ENCODE assay signal across 13 mouse cellular contexts in genomic region chr2:61808776-61809175, GRCm38 (mm10). TPM values are rescaled to one million over a fixed set of nuclear protein-coding genes. Genes with fewer than 3 reads are reported as not detected.
DNase-seq lines count a peak whose midpoint lies in the region.
"Had no signal": no experiment of that assay in that cellular context is flagged by ENCODE, and none has a peak within 500 bp of the region (broad histone marks: within the 10 kb centered on the region; RNA-seq: fewer than 3 reads in every experiment).

No protein-coding gene starts in this region.

- peak; percentile 34 to 56 for DNase-seq in cerebellum, postnatal 10 days
- DNase-seq in cerebellum, postnatal 4 days (ENCODE audit: low spot score in 2 of 2), result no peak
- DNase-seq in left cerebral cortex, postnatal 36 days (ENCODE audit: low spot score in 2 of 2), result peak; percentile 23 to 40
- no peak for DNase-seq in left cerebral cortex, postnatal 14 days (ENCODE audit: low spot score in 2 of 2)
- DNase-seq in thymus, postnatal 4 days, result peak; percentile 14
- DNase-seq in thymus, postnatal 14 days, result no peak
- peak; percentile 33 for DNase-seq in splenic B cell, adult 2 months (ENCODE audit: low read depth, low spot score)
- no peak for DNase-seq in heart, postnatal 4 days
- DNase-seq: gastrocnemius, adult 2 months; thymus, postnatal 36 days had no signal

- H3K36me3 ChIP-seq in splenic B cell, adult 2 months (ENCODE audit: control insufficient read depth, insufficient read depth, low read length, poor library complexity, severe bottlenecking), result no peaks in the 10 kb centered on the region
- H3K36me3 ChIP-seq: embryonic facial prominence, embryonic 12.5 days; heart, embryonic 15.5 days; kidney, embryonic 15.5 days had no signal

- intact Hi-C loops in left cerebral cortex, postnatal 36 days (cut with DNase I), result no loop called here
- intact Hi-C loops in left cerebral cortex, postnatal 14 days (cut with DNase I), result loop anchor here (5.0 kb wide), 1 partner anchor 96 kb away; the partner anchor contains the start of gene Psmd14

- H3K27me3 ChIP-seq in splenic B cell, adult 2 months (ENCODE audit: control insufficient read depth, insufficient read depth, low read length, poor library complexity, severe bottlenecking), result no peaks in the 10 kb centered on the region; the same call in 1 of the 2 replicates

RNA-seq across cellular contexts. Expression of gene Tbr1, which starts 6.0 kb away (rescaled TPM):
- 100 to 1,000 TPM; 121 to 153 TPM for total RNA-seq in left cerebral cortex, postnatal 36 days (2021)
- 100 to 1,000 TPM; 110 to 113 TPM for total RNA-seq in left cerebral cortex, postnatal 14 days (2021)
- total RNA-seq in heart, postnatal 4 days (2021), result not detected
- total RNA-seq: gastrocnemius, adult 2 months had no signal

Comparison
In these comparisons a context has a peak if more than half of its experiments do, and no peak if none do; other contexts are left out.
1. DNase-seq: peak in cerebellum, postnatal 10 days (2 of 2), left cerebral cortex, postnatal 36 days (2 of 2), thymus, postnatal 4 days (single experiment) and splenic B cell, adult 2 months (single experiment); none in cerebellum, postnatal 4 days (0 of 2), left cerebral cortex, postnatal 14 days (0 of 2), thymus, postnatal 14 days (single experiment) and heart, postnatal 4 days (single experiment).
2. RNA of gene Tbr1, which starts 6.0 kb away (total RNA-seq): 121 to 153 TPM in left cerebral cortex, postnatal 36 days and 110 to 113 TPM in left cerebral cortex, postnatal 14 days; not detected in heart, postnatal 4 days; every median in the first group is over 100 times any median in the second.